Mouse (Mus musculus): Measurements from ENCODE around the gene Otud7a.

The Otud7a gene

GRCm38 (mm10) chr7:63755476-63755948 is 311.0 kb downstream of the Otud7a start:
- in situ Hi-C loops (cut with MboI; ENCODE audit: low pct_unique_long_range_greater_than_20kb in 1 of 2, low sequenced_read_pairs in 2 of 2, unreplicated experiment in 1 of 2), result loop anchor here in 1 of 2 experiments (25.0 kb wide), 1 partner anchor 407 kb away; the partner anchor contains the start of gene Trpm1

DNA sequence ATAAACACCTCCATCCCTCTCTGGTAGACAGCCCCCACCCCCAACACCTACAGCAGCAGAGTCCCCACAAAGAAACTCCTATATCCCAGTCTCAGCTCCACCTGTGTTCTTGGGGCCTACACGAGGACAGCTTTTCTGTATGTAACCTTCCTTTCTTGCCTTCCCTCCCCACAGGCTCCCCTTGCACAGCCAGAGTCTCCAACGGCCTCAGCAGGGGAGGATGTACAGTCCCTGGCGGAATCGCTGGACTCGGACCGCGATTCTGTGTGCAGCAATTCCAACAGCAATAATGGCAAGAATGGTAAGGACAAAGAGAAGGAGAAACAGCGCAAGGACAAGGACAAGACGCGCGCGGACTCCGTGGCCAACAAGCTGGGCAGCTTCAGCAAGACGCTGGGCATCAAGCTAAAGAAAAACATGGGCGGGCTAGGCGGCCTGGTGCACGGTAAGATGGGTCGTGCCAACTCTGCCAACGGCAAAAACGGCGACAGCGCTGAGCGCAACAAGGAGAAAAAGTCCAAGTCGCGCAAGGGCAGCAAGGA is 312.7 kb downstream of the Otud7a start:
- in situ Hi-C loops (cut with MboI; ENCODE audit: low pct_unique_long_range_greater_than_20kb in 1 of 2, low sequenced_read_pairs in 2 of 2, unreplicated experiment in 1 of 2), result loop anchor here in 1 of 2 experiments (25.0 kb wide), 1 partner anchor 405 kb away; the partner anchor contains the start of gene Trpm1

DNA sequence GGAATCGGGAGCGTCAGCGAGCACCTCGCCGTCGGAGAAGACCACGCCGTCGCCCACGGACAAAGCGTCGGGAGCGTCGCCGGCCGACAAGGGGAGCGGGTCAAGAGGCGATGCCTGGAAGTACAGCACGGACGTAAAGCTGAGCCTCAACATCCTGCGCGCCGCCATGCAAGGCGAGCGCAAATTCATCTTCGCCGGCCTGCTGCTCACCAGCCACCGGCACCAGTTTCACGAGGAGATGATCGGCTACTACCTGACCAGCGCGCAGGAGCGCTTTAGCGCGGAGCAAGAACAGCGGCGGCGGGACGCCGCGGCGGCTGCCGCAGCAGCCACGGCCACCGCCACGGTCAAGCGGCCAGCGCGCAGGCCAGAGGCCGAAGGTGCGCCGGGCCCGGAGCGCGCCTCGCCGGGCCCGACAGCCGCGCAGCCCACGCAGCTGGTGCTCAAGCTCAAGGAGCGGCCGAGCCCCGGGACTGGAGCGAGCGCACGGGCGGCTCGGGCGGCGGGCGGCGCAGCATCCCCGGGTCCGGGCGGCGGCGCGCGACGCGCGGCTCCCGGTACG is 313.2 kb downstream of the Otud7a start:
- in situ Hi-C loops (cut with MboI; ENCODE audit: low pct_unique_long_range_greater_than_20kb in 1 of 2, low sequenced_read_pairs in 2 of 2, unreplicated experiment in 1 of 2), result loop anchor here in 1 of 2 experiments (25.0 kb wide), 1 partner anchor 405 kb away; the partner anchor contains the start of gene Trpm1

DNA sequence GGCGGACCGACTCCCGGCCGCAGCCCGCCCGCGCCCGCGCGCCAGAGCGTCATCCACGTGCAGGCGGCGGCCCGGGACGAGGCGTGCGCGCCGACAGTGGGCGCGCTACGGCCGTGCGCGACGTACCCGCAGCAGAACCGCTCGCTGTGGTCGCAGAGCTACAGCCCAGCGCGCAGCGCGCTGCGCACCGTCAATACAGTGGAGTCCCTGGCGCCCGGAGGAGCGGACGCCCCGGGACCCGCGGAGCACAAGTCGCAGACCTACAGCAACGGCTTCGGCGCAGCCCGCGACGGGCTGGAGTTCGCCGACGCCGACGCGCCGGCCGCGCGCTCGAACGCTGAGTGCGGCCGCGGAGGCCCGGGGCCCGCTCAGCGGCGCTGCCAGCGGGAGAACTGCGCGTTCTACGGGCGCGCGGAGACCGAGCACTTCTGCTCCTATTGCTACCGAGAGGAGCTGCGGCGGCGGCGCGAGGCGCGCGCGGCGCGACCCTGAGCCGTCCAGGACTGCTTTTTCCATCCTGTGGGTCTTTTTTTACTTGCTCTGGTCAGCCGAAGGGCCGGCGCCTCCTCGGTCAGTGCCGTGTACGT is 313.8 kb downstream of the Otud7a start:
- in situ Hi-C loops (cut with MboI; ENCODE audit: low pct_unique_long_range_greater_than_20kb in 1 of 2, low sequenced_read_pairs in 2 of 2, unreplicated experiment in 1 of 2), result loop anchor here in 1 of 2 experiments (25.0 kb wide), 1 partner anchor 404 kb away; the partner anchor contains the start of gene Trpm1

DNA sequence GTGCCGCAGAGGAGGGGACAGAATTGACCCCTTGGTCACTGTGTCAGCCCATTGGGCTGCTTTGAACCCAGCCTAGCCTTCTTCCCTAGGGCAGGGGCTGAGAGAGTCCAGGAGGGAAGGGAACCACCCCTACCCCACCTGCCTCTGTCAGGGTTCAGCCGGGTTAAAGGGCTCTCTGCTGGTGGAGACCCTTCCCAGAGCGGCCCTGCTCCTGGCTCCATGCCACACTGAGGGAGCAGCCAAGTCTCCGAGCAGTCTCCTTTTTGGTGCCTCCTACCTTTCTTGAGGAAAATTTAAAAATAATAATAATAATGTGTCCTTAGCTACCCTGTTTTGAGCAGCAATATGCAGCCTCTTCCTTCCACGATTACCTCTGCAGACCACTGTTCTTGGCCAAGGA is 315.1 kb downstream of the Otud7a start:
- in situ Hi-C loops (cut with MboI; ENCODE audit: low pct_unique_long_range_greater_than_20kb in 1 of 2, low sequenced_read_pairs in 2 of 2, unreplicated experiment in 1 of 2), result loop anchor here in 1 of 2 experiments (25.0 kb wide), 1 partner anchor 403 kb away; the partner anchor contains the start of gene Trpm1

GRCm38 (mm10) chr7:63762529-63762928 is 318.0 kb downstream of the Otud7a start:
- in situ Hi-C loops (cut with MboI; ENCODE audit: low pct_unique_long_range_greater_than_20kb in 1 of 2, low sequenced_read_pairs in 2 of 2, unreplicated experiment in 1 of 2), result loop anchor here in 1 of 2 experiments (25.0 kb wide), 1 partner anchor 400 kb away; the partner anchor contains the start of gene Trpm1

GRCm38 (mm10) chr7:63768398-63769029 is 324.0 kb downstream of the Otud7a start:
- in situ Hi-C loops (cut with MboI; ENCODE audit: low pct_unique_long_range_greater_than_20kb in 1 of 2, low sequenced_read_pairs in 2 of 2, unreplicated experiment in 1 of 2), result loop anchor here in 1 of 2 experiments (25.0 kb wide), 1 partner anchor 394 kb away; the partner anchor contains the start of gene Trpm1

DNA sequence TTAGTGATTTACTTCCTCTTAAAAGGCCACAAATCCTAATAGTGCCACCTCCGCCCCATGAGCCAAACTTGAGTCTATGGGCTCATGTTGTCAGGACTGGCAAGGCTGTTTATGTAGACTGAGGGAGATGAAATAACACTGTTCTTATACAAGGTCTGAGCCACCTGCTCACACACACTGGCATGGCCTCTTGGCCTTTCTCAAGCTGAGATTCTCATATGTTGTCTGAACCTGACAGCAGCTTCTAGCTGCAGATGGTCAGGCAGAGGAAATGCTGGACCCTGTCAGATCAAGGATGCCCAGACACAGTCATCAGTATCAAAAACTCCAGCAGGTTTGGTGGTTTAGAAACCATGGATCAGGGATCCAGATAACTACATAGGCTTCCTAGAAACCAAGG is 328.7 kb downstream of the Otud7a start:
- in situ Hi-C loops (cut with MboI; ENCODE audit: low pct_unique_long_range_greater_than_20kb in 1 of 2, low sequenced_read_pairs in 2 of 2, unreplicated experiment in 1 of 2), result loop anchor here in 1 of 2 experiments (25.0 kb wide), 1 partner anchor 389 kb away; the partner anchor contains the start of gene Trpm1

- in situ Hi-C loops (cut with MboI; ENCODE audit: low pct_unique_long_range_greater_than_20kb in 1 of 2, low sequenced_read_pairs in 2 of 2, unreplicated experiment in 1 of 2), result loop anchor here in 1 of 2 experiments (25.0 kb wide), 1 partner anchor 388 kb away; the partner anchor contains the start of gene Trpm1
These were observed 329.7 kb downstream of the Otud7a start for GRCm38 (mm10) chr7:63774291-63774690.

GRCm38 (mm10) chr7:63777328-63777727 is 332.8 kb downstream of the Otud7a start:
- in situ Hi-C loops (cut with MboI; ENCODE audit: low pct_unique_long_range_greater_than_20kb in 1 of 2, low sequenced_read_pairs in 2 of 2, unreplicated experiment in 1 of 2), result no loop called here

DNA sequence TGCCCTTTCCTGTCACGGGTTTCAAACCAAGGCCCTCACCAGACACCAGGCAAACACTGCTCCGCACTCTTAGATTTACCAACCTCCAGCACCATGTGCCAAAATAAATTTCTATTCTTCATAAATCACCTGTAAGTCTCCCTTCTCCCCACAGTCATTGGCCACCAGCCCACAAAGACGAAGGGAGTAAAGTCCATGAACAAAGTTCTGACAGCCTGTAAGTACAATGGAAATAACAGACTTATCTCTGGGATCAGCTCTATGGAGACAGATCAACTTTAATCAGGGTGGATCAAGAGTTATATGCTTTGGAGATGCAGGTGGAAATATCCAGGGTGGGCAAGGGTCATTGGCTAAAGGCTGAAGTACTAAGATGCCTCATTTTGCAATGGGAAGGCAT is 336.3 kb downstream of the Otud7a start:
- in situ Hi-C loops (cut with MboI; ENCODE audit: low pct_unique_long_range_greater_than_20kb in 1 of 2, low sequenced_read_pairs in 2 of 2, unreplicated experiment in 1 of 2), result no loop called here

DNA sequence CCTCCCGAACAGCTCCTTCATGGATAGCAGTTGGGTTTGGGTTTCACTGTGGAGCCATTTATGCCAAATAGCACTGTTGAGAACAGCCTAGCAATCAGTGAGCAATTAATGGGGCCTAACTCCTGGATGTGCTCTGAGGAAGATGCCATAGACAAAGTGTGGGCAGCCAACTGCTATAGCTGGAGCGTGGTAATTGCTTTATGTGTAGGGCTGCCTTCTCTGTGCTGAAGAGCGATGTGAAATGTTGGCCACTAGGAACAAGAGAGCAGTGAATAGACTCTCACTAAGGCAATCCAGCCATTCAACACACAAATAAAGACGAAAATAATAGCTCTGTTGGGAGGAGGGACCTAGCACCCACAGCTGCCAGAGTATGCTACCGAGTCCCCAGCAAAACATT is 345.2 kb downstream of the Otud7a start:
- in situ Hi-C loops (cut with MboI; ENCODE audit: low pct_unique_long_range_greater_than_20kb in 1 of 2, low sequenced_read_pairs in 2 of 2, unreplicated experiment in 1 of 2), result no loop called here

- in situ Hi-C loops (cut with MboI; ENCODE audit: low pct_unique_long_range_greater_than_20kb in 1 of 2, low sequenced_read_pairs in 2 of 2, unreplicated experiment in 1 of 2), result no loop called here
These were observed 351.6 kb downstream of the Otud7a start for GRCm38 (mm10) chr7:63796001-63796632.

GRCm38 (mm10) chr7:63798446-63798845 is 353.9 kb downstream of the Otud7a start:
- in situ Hi-C loops (cut with MboI; ENCODE audit: low pct_unique_long_range_greater_than_20kb in 1 of 2, low sequenced_read_pairs in 2 of 2, unreplicated experiment in 1 of 2), result no loop called here

DNA sequence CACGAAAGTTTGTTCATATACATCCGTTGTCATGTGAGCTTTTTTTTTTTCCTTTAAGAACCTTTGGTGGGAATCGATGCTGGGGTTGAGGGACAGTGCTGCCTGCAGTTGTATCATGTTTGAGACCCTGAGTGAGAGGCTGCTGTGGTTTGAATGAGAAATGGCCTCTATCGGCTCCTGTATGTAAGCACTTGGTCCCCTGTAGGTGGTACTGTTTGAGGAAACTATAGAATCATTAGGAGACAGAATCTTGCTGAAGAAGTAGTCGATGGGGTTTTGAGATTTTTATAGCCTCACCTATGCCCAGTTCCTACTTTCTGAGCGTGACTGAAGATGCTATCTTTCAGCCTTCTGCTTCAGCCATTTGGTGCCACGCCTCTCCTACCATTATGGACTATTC is 354.8 kb downstream of the Otud7a start:
- in situ Hi-C loops (cut with MboI; ENCODE audit: low pct_unique_long_range_greater_than_20kb in 1 of 2, low sequenced_read_pairs in 2 of 2, unreplicated experiment in 1 of 2), result no loop called here

GRCm38 (mm10) chr7:63802751-63803150 is 358.2 kb downstream of the Otud7a start:
- in situ Hi-C loops (cut with MboI; ENCODE audit: low pct_unique_long_range_greater_than_20kb in 1 of 2, low sequenced_read_pairs in 2 of 2, unreplicated experiment in 1 of 2), result no loop called here

Data from mouse embryonic stem cell (cell line).